Mouse (Mus musculus) neural tube, embryonic 11.5 days (tissue): Measurements from ENCODE around the gene Masp2. TPM values are rescaled to one million over a fixed set of nuclear protein-coding genes. Genes with fewer than 3 reads are reported as not detected.

Experiments used
- ATAC-seq: fragments of 200-750 bp; cut with Nextera tagmentation; 2 replicates; pipeline ENCODE4 v1.8.0; 2017; ENCODE audit warnings: moderate number of reproducible peaks, mild to moderate bottlenecking, moderate TSS enrichment, moderate library complexity; ENCODE audit not compliant: insufficient read depth, low FRiP score, low TSS enrichment
- DNase-seq: peaks from one replicate; pipeline ENCODE4 v3.0.0-alpha.2; 2015; ENCODE audit warnings: low spot score
- H3K27ac ChIP-seq: fragments of 300-500 bp; sonication (generic); 2 replicates; pipeline ENCODE4 v1.5.1; 2014; ENCODE audit warnings: low read depth, mild to moderate bottlenecking, low read length
- H3K27me3 ChIP-seq: fragments of 300-500 bp; sonication (generic); 2 replicates; pipeline ENCODE4 v1.6.1; 2014; ENCODE audit warnings: mild to moderate bottlenecking, low read length, mixed read lengths; ENCODE audit not compliant: control insufficient read depth, insufficient read depth
- H3K36me3 ChIP-seq: fragments of 300-500 bp; sonication (generic); 2 replicates; pipeline ENCODE4 v1.6.1; 2014; ENCODE audit warnings: mild to moderate bottlenecking, low read length, moderate library complexity, mixed read lengths; ENCODE audit not compliant: control insufficient read depth, insufficient read depth
- H3K4me1 ChIP-seq: fragments of 300-500 bp; sonication (generic); 2 replicates; pipeline ENCODE4 v1.6.1; 2014; ENCODE audit warnings: low read length, mixed read lengths; ENCODE audit not compliant: control insufficient read depth, insufficient read depth
- H3K4me2 ChIP-seq: fragments of 300-500 bp; sonication (generic); 2 replicates; pipeline ENCODE4 v1.6.1; 2014; ENCODE audit warnings: low read depth, mild to moderate bottlenecking, moderate library complexity
- H3K4me3 ChIP-seq: fragments of 300-500 bp; sonication (generic); 2 replicates; pipeline ENCODE4 v1.5.1; 2014; ENCODE audit warnings: low read depth, low read length
- H3K9ac ChIP-seq: fragments of 300-500 bp; sonication (generic); 2 replicates; pipeline ENCODE4 v1.6.1; 2014; ENCODE audit warnings: mild to moderate bottlenecking, low read length
- H3K9me3 ChIP-seq: fragments of 300-500 bp; sonication (generic); 2 replicates; pipeline ENCODE4 v1.6.1; 2016; ENCODE audit warnings: low read length; ENCODE audit not compliant: control insufficient read depth
- WGBS: fragments of 180-500 bp; shearing (Covaris S2); extraction: QIAGEN DNeasy Blood & Tissue Kit; methylation state at CpG from one replicate; pipeline ENCODE4 v1.1.7; 2014; 5-methylcytosine and 5-hydroxymethylcytosine counted together
- polyA plus RNA-seq: library from polyadenylated mRNA; unstranded; fragments of >200 nt; fragmentation: Nextera tagmentation; extraction: Ambion mirVana; gene quantifications from 2 replicates; pipeline ENCODE4 v1.2.1, GENCODE M21; 2014

Gene Masp2
- polyA plus RNA-seq, 1 experiment from 2014 or later: 0.17 TPM

GRCm38 (mm10) chr4:148654701-148655398 lies 52.5 kb downstream of the Masp2 start:
- no peak for ATAC-seq
- Histone ChIP-seq H3K9me3 (no peaks in the 10 kb centered on the region), H3K4me1 (no peaks in the 10 kb centered on the region), H3K36me3 (no peaks in the 10 kb centered on the region), H3K4me3 (no peak overlapping the region), H3K27me3 (no peaks in the 10 kb centered on the region), H3K9ac (no peak overlapping the region), H3K27ac (no peak overlapping the region), H3K4me2 (no peak overlapping the region)
- DNase-seq: no peak
- 87% methylated on average over 18 of the region's 18 CpGs for WGBS

GRCm38 (mm10) chr4:148656691-148657258 lies 54.4 kb downstream of the Masp2 start:
- Histone ChIP-seq H3K27ac (no peak overlapping the region), H3K4me2 (no peak overlapping the region), H3K36me3 (no peaks in the 10 kb centered on the region), H3K27me3 (no peaks in the 10 kb centered on the region), H3K4me3 (no peak overlapping the region), H3K4me1 (no peaks in the 10 kb centered on the region), H3K9me3 (no peaks in the 10 kb centered on the region), H3K9ac (no peak overlapping the region)
- peak; percentile 31; the same call in 1 of the 2 replicates for ATAC-seq
- DNase-seq: no peak
- 39% methylated on average over 15 of the region's 15 CpGs for WGBS

- H3K4me3 ChIP-seq: no peak overlapping the region
- H3K36me3 ChIP-seq: no peaks in the 10 kb centered on the region
- no peak overlapping the region for H3K9ac ChIP-seq
- no peaks in the 10 kb centered on the region for H3K9me3 ChIP-seq
- no peak overlapping the region for H3K27ac ChIP-seq
- H3K4me1 ChIP-seq: no peaks in the 10 kb centered on the region
- DNase-seq (no peak), ATAC-seq (no peak)
- H3K4me2 ChIP-seq: no peak overlapping the region
- H3K27me3 ChIP-seq: no peaks in the 10 kb centered on the region
- WGBS: 89% methylated on average over 13 of the region's 13 CpGs
Observed at GRCm38 (mm10) chr4:148657776-148658175, 55.4 kb downstream of the Masp2 start.

- no peak for ATAC-seq
- H3K9ac ChIP-seq: no peak overlapping the region
Observed at GRCm38 (mm10) chr4:148660174-148660573, 57.8 kb downstream of the Masp2 start.

GRCm38 (mm10) chr4:148662168-148662965 lies 60.0 kb downstream of the Masp2 start:
- ATAC-seq: no peak
- Histone ChIP-seq H3K4me1 (no peaks in the 10 kb centered on the region), H3K27me3 (no peaks in the 10 kb centered on the region), H3K27ac (no peak overlapping the region), H3K9me3 (no peaks in the 10 kb centered on the region), H3K4me2 (no peak overlapping the region), H3K9ac (no peak overlapping the region), H3K36me3 (no peaks in the 10 kb centered on the region), H3K4me3 (no peak overlapping the region)
- 33% methylated on average over 21 of the region's 21 CpGs for WGBS
- DNase-seq: peak; percentile 82

More at GRCm38 (mm10) chr4:148660174-148660573, 57.8 kb downstream of the Masp2 start:
- Histone ChIP-seq H3K4me3 (no peak overlapping the region), H3K27me3 (no peaks in the 10 kb centered on the region), H3K4me1 (no peaks in the 10 kb centered on the region), H3K9me3 (no peaks in the 10 kb centered on the region), H3K27ac (no peak overlapping the region), H3K36me3 (no peaks in the 10 kb centered on the region), H3K4me2 (no peak overlapping the region)
- 43% methylated on average over 3 of the region's 3 CpGs for WGBS
- no peak for DNase-seq

GRCm38 (mm10) chr4:148663326-148663725 lies 61.0 kb downstream of the Masp2 start:
- H3K36me3 ChIP-seq: no peaks in the 10 kb centered on the region
- no peak overlapping the region for H3K9ac ChIP-seq
- no peak overlapping the region for H3K4me3 ChIP-seq
- no peaks in the 10 kb centered on the region for H3K27me3 ChIP-seq
- WGBS: 83% methylated on average over 7 of the region's 7 CpGs
- no peaks in the 10 kb centered on the region for H3K4me1 ChIP-seq
- H3K27ac ChIP-seq: no peak overlapping the region
- no peak overlapping the region for H3K4me2 ChIP-seq
- ATAC-seq (no peak), DNase-seq (no peak)
- no peaks in the 10 kb centered on the region for H3K9me3 ChIP-seq

- Histone ChIP-seq H3K4me3 (no peak overlapping the region), H3K9me3 (no peaks in the 10 kb centered on the region), H3K36me3 (no peaks in the 10 kb centered on the region), H3K9ac (no peak overlapping the region), H3K4me1 (no peaks in the 10 kb centered on the region), H3K27me3 (no peaks in the 10 kb centered on the region), H3K4me2 (no peak overlapping the region), H3K27ac (no peak overlapping the region)
- DNase-seq: no peak
- ATAC-seq: no peak
- WGBS: 32% methylated on average over 6 of the region's 6 CpGs
Observed at GRCm38 (mm10) chr4:148664021-148664420, 61.7 kb downstream of the Masp2 start.
